Mouse (Mus musculus) spleen, adult 10 weeks (tissue): Measurements from ENCODE around the gene Mpz. TPM values are rescaled to one million over a fixed set of nuclear protein-coding genes. Genes with fewer than 3 reads are reported as not detected.

Experiments used
- polyA plus RNA-seq: library from polyadenylated mRNA; stranded (reverse); fragments of 350-450 nt; fragmentation: Illumina TruSeq; extraction: RNeasy Lipid Tissue Mini Kit (QIAGEN cat#74804); gene quantifications from one replicate; pipeline ENCODE4 v1.2.3, GENCODE M21; 2015; ENCODE audit warnings: low replicate concordance; ENCODE audit not compliant: insufficient read depth

Mpz gene
- polyA plus RNA-seq: 0.87 TPM

GRCm38 (mm10) chr1:171149974-171150760 is at the start of gene Mpz, which contains the start of gene Sdhc:
TSS of gene Mpz (plus strand) at chr1:171150711.
TSS of gene Sdhc (minus strand) at chr1:171150603.

DNA sequence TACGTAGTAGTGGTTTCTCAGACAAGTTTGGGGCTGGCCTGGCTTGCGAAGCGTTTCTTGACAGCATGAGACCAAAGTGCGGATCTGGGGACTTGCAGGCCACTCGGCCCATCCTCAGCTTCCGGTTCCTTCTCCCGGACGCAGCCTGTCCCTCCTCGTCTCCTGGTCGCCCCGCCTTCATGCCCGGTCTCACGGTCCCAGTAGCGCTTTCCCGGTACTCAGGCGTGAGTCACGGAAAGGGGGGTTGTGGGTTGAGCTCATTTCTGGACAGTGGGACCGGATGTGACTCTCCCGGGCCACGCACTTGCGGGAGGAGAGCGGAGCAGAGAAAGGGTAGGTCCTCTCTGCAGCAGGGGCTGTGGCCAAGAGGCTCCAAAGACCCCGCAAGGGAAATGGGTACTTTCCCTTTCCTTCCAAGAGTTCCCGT is 36.6 kb upstream of the Mpz start, which contains the start of gene Cfap126:
Gene Cfap126 (plus strand): TSS at position 46 of the 427 bp plus-strand sequence.

GRCm38 (mm10) chr1:171195887-171196397 is 45.4 kb downstream of the Mpz start, which contains the start of gene Pcp4l1:
TSS of gene Pcp4l1 (minus strand) at chr1:171196268.

Other genes starting within 250 kb of the Mpz start
- gene Fcrlb, start 237.8 kb upstream of the Mpz start, polyA plus RNA-seq: not detected
- 224 TPM for gene Fcrla, start 223.1 kb upstream of the Mpz start, polyA plus RNA-seq
- gene Fcgr2b, start 174.2 kb upstream of the Mpz start, polyA plus RNA-seq: 241 TPM
- gene Fcgr4, start 131.8 kb upstream of the Mpz start, polyA plus RNA-seq: 32.6 TPM
- gene Fcgr3, start 85.8 kb upstream of the Mpz start, polyA plus RNA-seq: 94.5 TPM
- gene Cfap126, start 36.8 kb upstream of the Mpz start, polyA plus RNA-seq: 4.5 TPM
- 88.5 TPM for gene Sdhc, start 108 bp upstream of the Mpz start, polyA plus RNA-seq
- gene Pcp4l1, start 45.6 kb downstream of the Mpz start, polyA plus RNA-seq: 7.7 TPM
- gene Nr1i3, start 63.3 kb downstream of the Mpz start, polyA plus RNA-seq: not detected
- 22.7 TPM for gene Tomm40l, start 71.8 kb downstream of the Mpz start, polyA plus RNA-seq
- 1.5 TPM for gene Apoa2, start 74.3 kb downstream of the Mpz start, polyA plus RNA-seq
- gene Fcer1g, start 83.7 kb downstream of the Mpz start, polyA plus RNA-seq: 360 TPM
- 0.59 TPM for gene Adamts4, start 99.7 kb downstream of the Mpz start, polyA plus RNA-seq
- gene Ndufs2, start 100.7 kb downstream of the Mpz start, polyA plus RNA-seq: 127 TPM
- gene B4galt3, start 119.6 kb downstream of the Mpz start, polyA plus RNA-seq: 34.0 TPM
- gene Ppox, start 130.5 kb downstream of the Mpz start, polyA plus RNA-seq: 47.6 TPM
- gene Usp21, start 137.3 kb downstream of the Mpz start, polyA plus RNA-seq: 52.7 TPM
- gene Ufc1, start 144.3 kb downstream of the Mpz start, polyA plus RNA-seq: 87.4 TPM
- gene Dedd, start 178.4 kb downstream of the Mpz start, polyA plus RNA-seq: 31.1 TPM
- gene Nit1, start 194.9 kb downstream of the Mpz start, polyA plus RNA-seq: 43.5 TPM
- gene Pfdn2, start 195.0 kb downstream of the Mpz start, polyA plus RNA-seq: 72.7 TPM
- not detected for gene Klhdc9, start 210.1 kb downstream of the Mpz start, polyA plus RNA-seq
- gene Nectin4, start 219.4 kb downstream of the Mpz start, polyA plus RNA-seq: 1.7 TPM
- gene Arhgap30, start 238.2 kb downstream of the Mpz start, polyA plus RNA-seq: 257 TPM